Mouse (Mus musculus) granulocyte monocyte progenitor cell, adult 5-6 weeks (primary cell): ENCODE results near the gene Gm44965. TPM values are rescaled to one million over a fixed set of nuclear protein-coding genes. Genes with fewer than 3 reads are reported as not detected.
A peak's percentile ranks its signal among the peaks of the same experiment; 100 is the strongest.

ENCODE experiments used
- ATAC-seq: replicated peaks from 2 replicates; pipeline ENCODE4 v1.8.0; 2016; ENCODE audit warnings: mild to moderate bottlenecking, moderate TSS enrichment, inconsistent platforms; ENCODE audit not compliant: poor library complexity, severe bottlenecking
- total RNA-seq, 2 experiments: library from RNA; stranded (forward) in 1 of 2; stranded (reverse) in 1 of 2; fragments of 200-712, 200-1000 nt in 1 of 2; fragments of >200 nt in 1 of 2; fragmentation: Nextera tagmentation in 1 of 2; gene quantifications; 2 replicates each; pipeline ENCODE4 v1.2.3; 2014 to 2017

The Gm44965 gene
- total RNA-seq, 2 experiments from 2014 or later: not detected

DNA sequence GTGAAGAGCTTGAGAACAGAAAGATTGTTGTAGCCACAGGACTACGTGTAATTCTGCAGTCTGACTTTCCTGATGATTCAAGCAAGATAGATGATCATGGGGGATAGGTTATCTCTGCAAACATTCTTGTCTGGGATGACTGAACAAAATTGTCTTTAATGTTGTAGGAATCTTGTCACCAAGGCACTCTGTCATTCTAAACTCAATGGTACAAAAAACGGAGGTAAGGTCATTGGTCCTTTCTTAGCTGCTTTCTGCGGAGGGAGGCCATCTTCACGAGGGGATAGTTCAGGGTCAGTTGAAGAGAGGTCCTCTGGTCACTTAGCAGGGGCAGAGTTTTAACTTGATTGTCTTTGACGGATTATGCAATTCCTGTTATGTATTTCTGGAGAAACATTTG, 15.0 kb upstream of the Gm44965 start:
- ATAC-seq: no peak

DNA sequence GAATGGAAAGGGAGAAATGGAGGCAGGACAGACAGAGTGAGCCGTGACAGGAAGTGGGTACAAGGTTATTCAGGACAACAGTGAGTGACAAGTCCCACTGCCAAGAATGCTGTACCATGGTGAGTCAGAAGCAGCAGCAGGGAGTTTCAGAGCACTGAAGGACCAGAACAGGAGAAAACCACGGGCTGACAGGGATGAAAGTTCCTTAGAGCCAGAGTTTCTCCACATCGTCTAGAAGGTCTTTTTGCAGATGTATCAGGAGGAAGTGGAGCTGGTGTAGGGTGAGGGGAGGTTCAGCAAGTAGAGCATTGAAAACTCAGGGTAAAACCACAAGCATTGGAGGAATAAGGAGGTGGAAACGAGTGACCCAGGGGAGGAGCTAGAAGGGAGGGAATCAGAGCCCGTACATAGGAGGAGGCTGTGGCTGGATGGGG, 14.5 kb upstream of the Gm44965 start:
- ATAC-seq: peak; percentile 85

DNA sequence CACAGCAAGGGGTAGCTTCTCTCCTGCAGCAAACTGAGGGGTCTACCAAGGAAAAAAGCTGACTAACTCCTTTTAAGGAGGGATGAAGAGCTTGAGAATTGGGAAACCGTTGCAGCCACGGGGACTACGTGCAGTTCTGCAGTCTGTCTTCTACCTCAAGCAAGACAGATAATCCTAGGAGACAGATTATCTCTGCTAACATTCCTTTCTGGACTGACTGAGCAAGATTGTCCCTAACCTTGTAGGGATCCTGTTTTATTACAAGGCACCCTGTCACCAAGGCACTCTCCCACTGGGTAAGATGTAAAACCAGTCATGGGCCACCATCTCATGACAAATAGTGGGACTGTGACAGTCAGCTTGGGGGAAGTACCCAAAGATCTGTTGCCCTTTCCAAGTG, 12.5 kb upstream of the Gm44965 start:
- no peak for ATAC-seq

DNA sequence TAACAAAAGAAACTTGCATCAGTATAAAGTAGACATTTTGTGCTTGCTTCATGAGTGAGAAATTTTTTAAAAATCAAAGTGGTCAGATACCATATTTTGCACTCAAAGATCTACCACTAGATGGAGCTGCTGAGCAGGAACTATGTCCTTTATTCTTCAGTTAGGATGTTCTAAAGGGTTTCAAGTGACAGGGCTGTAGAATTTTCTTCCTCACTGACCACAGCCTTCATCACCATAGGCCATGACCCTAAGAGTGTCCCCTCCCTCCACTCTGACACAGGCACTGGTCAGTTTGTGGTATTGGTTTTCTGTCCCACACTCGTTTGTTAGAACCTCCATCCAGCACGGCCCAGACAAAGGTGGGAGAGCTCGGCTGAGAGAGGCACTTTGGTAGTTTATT, 11.7 kb upstream of the Gm44965 start:
- ATAC-seq: peak; percentile 48; the same call in 1 of the 2 replicates

DNA sequence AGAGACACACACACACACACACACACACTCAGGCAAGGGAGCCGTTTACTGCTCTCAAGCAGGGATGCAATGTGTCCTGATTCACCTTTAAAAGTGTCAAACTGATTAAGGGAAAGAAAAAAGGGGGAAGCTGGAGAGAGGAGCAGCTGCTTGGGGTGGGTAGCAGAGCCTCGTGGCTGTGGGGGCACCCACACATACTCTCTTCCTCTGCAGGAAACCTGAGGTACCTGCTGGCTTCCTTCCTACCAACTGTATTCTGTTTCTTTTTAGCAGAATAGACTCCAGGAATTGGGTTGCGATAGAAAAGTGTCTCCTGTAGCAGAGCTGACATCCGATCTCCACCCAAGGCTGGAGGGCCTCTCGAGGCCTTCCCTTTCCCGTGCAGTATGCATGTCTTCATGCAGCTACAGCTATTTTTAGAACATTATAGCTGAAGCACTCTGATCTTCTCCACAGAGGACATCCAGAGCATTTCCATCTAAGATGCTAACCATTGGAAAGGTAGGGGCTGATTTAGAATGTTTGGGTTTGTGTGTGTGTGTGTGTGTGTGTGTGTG, 4.5 kb upstream of the Gm44965 start, which contains the start of gene Gm45021:
Gm45021 (plus strand) TSS at position 417 of the 557 bp plus-strand sequence.
- 0 out of 2 replicates have a peak, but pooled peaks have one; percentile 5 for ATAC-seq

DNA sequence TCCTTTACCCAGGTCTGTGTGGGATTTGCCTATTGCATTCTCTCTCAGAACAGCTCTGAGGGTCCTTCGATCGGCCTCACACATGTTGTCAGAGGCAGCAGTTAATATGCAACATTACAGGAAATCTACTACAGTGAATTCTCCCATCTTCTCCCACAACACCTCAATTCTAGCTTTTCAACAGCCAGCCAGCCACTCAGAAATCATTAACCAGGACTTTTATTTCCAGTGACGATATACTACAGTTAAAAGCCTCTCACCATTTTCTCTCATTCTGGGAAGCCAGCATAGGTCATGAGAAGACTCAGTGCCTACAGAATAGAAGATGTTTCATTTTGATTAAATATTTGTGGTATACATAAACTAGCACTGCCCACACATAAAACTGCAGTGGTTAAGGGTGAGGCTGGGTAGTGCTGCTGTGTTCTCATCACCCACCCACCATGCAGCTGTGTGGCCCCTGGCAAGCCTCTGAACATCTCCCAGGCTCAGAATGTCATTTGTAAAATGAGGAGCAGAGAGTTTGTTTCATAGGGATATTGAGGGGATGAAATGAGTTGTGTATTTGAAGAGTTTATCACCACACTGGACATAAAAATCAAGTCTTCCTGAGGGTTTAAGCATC, 2.4 kb upstream of the Gm44965 start:
- no peak for ATAC-seq

DNA sequence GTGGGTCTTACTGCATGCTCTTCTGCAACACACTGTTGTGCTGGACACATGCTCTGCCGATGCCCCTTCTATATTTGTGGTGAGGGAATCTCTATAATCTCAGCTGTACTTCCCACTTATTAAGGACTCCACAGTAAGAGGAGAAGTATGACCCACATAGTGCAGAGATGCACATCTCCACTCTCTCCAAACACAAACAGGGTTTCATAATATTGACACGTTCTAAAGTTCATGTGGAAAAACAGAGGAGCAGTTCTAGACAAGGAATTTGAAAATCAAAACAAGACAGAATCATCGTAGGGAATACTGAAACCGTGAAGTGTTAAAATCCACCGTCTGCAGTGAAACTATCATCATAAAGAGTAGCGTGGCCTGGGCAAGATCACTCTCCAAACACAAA, 1.9 kb upstream of the Gm44965 start:
- no peak for ATAC-seq

DNA sequence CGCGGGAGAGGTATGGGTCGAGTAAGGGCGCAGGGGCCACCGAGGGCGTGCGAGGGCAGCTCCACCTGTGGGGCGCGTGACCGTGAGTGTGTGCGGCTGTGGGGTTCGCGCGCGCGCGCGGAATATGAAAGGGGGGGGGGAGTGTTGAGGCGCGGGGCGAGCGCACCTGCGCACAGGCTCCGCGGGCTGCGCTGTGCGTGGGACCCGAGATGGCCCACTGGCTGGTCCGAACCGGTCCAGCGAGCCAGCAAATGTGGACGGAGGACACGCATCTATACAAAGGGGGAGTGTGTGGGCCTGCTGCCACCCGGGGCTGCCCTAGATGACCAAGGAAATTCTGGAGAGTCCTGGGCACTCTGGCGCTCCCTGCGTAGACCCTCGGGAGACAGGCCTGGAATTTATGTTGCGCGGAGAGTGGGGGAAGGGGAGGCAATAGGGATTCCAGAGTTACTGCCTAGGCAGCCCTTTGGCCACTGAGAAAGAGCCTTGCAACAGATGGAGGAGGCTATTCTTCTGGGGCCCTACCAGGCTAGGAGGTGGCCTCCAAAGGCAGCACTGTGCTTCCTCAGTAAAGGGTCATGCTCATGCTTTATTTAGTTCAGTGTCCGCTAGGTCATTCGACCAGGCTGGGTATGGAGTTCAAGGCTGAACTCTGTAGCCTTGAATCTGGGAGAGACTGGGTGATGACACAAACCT, 450 bp downstream of the Gm44965 start:
- ATAC-seq: peak; percentile 6; the same call in 1 of the 2 replicates

DNA sequence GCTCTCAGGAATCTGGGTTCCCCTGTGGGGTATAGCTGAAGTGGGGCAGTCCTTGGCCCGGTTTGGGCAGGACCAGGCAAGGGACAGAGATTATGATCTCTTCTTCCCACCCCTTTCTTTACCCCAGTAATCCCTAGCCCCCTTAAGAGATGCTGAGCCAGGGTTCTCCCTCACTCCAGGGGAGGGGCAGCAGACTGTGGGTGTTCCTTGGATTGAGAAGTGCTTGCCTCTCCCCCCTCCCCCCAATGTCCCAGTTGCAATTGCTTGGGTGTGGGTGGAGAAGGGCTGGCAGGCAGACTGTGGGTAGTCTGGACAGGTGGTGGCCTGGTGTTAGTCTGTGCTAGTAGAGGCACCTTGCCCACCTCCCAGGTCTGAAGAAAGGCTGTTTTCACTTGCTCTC, 1.5 kb downstream of the Gm44965 start:
- no peak for ATAC-seq

DNA sequence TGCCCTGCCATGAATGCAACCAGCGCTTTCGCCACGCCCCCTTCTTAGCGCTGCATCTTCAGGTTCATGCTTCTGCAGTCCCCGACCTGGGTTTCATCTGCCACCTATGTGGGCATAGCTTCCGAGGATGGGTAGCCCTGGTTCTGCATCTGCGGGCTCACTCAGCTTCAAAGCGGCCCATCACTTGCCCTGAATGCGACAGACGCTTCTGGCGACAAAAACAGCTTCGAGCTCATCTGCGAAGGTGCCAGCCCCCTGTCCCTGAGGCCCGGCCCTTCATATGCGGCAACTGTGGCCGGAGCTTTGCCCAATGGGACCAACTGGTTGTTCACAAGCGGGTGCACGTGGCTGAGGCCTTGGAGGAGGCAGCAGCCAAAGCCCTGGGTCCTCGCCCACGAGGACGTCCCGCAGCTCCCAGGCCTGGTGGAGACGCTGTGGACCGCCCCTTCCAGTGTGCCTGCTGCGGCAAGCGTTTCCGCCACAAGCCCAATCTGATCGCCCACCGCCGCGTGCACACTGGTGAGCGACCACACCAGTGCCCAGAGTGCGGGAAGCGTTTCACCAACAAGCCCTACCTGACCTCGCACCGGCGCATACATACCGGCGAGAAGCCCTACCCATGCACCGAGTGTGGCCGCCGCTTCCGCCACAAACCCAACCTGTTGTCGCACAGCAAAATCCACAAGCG, 2.9 kb downstream of the Gm44965 start:
- no peak for ATAC-seq

DNA sequence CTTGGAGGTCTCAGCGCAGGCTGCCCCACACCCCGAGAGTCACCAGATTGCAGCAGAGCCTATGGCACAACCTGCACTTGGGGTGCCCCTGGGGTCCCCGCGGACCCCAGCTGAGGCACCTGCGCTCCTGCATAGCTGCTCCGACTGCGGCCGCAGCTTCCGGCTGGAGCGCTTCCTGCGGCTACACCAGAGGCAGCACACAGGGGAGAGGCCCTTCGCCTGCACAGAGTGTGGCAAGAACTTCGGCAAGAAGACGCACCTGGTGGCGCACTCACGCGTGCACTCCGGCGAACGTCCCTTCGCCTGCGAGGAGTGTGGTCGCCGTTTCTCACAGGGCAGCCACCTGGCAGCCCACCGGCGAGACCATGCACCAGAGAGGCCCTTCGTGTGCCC, 3.5 kb downstream of the Gm44965 start:
- no peak for ATAC-seq

DNA sequence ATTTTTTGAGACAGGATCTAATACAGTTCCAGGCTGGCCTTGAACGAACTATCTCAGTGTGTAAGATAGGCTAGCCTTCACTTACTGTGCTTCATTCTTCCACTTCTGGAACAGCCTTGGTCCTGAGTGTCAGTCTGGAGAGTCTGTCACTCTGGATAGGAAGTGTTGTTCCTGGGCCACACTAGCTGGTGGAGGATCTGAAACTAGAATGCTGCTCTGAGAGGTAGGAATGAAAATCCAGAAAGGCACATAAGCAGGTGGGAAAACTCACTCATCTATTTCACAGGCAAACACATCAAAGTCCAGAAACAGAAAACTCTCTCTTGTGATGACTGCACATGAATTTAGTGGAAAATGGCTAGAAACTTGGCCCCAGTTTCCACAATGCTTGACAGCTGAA, 6.9 kb downstream of the Gm44965 start:
- no peak for ATAC-seq

DNA sequence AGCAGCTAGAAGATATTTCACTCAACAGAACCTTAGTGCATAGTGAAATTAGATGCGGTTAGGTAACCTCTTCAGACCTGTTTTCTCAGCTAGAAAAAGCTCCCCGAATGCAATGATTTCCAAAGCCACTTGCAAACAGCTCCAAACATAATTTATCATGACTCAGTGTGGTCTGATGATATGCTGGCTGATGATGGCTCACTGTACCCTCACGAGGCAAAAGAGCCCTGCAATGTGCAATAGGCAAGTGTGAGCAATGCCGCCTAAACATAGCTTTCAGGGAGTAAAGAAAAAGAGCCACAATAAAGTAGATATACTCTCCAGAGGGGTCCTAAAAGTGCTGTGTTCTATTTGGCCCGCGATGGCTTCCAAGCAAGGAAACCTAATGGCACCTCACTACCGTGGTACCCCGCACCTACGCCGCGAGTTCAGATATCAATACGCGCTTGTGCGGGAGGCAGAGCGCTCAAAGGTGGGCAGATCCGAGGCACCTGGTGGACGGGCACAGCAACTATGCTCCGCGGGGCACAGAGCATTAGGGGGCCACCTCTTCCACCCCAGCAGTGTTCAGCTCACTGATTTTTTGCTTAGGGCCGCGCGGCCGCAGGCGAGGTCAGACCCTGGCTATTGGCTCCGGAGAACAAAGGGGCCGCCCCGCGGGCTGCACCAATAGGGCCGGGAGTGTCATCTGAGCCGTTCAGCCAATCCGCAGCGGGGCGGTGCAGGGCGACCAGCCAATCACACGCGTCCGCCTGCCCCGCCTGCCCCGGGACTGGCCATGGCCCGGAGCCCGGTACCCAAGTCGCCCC, 7.7 kb downstream of the Gm44965 start, which contains the start of gene Zfp775:
Zfp775 (plus strand) TSS at position 793 of the 809 bp plus-strand sequence.
- ATAC-seq: peak; percentile 97

DNA sequence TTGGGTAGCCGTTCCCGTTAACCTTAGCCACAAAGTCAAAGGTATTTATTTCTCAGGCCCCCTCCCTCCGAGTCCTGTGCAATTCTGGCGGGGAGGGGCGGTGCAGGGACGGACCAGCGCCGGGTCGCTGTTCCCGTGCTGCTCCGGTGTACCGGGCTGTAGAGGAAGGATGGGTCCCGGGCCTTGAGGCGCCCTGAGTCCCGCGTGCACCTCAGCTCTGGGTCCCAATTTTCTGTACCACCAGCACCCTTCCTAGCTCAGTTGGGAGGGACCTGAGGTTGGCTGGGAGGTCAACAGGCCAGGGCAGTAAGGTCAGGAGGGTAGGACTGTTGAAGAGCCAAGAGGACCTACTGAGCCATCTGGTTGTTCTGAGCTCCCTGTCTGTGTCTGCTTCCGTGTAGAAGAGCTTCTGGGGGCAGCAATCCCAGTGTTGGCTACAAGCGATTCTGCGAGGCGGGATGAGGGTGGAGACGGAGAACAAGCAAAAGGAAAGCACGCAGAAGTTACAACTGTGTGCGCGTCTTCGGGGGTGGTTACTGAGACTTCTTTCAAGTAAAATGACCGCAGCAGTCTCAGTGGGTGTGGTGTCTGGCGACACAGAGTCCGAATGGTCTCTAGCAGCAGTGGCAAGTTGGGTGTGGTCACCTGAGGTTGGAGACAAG, 8.5 kb downstream of the Gm44965 start:
- peak; percentile 26; the same call in 1 of the 2 replicates for ATAC-seq

DNA sequence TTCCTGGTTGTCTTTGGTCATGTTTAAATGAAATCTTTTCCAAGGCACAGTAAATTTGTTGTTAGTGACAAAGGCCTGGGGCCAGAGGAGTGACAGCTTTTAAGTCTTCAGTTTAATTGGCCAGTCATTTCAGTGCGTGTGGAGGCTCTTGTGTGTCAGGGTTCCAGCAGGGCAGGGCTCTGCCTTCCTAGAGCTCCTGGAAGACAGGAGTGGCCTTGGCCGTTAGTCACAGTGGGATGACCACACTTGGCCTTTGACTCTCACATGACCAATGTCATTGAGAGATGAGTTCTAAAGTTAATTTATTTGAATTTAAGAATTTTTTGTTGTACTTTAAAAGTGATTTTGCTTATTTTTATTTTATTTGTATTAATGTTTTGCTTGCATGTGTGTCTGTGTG, 14.4 kb downstream of the Gm44965 start:
- ATAC-seq: no peak

DNA sequence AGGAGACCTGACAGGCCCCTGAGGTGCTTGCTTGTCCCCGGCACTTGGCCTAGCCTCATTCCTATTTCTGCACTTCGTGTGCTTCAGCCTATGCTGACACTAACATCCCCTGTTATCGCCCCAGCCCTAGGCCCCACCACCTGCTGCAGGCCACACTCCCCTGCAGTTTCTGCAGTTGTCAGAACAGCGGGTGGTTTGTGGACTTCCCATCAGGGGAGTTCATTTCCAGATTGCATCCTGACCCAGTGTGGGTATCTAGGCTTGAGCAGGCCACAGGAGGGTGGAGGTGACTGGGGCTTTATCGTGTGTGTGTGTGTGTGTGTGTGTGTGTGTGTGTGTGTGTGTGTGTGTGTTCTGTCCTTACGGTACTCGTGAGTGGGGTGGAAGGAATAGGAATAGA, 15.8 kb downstream of the Gm44965 start:
- ATAC-seq: no peak

DNA sequence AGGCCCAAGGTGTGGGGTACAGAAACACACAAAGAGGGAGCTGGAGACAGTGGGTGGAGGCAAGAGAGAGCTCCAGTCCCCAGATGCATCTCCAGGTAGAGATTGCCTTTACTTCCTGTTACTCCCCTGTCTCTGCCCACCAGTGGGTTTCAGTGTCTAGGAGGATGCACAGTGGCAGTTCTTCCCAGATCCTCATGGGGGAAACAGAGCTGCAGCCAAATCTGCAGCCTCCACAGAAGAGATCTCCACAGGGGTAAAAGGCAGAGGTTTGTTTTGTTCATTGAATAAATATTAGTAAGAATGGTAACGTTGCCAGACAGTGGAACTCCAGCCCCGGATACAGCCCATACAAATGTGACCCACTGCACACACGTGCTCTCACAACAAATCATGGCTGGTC, 16.9 kb downstream of the Gm44965 start:
- ATAC-seq: no peak

DNA sequence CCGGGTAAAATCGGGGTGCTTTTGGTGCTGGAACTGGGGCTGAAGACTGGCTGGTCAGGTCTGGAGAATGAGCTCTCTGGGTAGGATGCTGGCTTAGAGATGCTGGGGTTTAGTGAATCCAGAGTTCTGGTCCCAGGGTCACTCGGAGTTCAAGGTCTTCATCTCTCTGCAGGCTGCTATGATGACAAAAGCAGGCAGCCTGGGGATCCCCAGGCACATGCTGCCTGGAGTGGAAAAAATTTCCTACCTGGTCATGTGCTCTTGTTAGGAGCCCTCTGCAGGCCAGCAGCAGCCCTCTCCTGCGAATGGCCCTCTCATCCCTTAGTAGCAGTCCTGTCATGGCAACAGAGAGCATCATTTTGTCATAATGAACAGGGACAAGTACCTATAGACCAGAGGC, 19.7 kb downstream of the Gm44965 start:
- no peak for ATAC-seq

DNA sequence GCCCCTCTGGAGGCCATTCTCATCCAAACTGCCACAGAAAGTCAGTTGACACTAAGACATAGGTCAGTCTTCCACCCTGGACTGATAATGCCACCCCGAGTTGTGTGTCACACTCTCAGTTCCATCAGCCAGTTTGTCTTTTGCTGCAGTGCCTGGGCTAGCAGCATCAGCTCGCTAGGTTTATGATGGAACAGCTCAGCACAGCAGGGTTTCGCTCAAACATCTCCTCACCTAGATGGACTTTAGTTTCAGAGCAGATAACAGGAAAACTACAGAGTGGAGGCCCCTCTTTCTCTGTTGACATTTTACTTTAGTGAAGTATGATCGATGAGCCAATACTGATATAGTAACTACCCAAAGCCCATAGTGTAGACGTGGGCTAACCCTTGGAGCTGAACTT, 21.0 kb downstream of the Gm44965 start:
- ATAC-seq: no peak

DNA sequence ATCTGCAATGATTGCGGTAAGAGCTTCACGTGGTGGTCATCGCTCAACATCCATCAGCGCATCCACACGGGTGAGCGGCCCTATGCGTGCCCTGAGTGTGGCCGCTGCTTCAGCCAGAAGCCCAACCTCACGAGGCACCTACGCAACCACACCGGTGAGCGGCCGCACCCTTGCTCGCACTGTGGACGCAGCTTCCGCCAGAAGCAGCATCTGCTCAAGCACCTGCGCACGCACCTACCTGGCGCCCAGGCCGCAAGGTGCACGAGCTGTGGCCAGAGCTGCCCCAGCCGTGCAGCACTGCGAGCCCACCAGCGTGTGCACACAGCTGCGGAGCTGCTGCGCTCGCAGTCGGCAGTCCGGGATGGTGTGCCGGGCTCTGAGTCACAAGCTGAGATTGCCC, 26.3 kb downstream of the Gm44965 start:
- ATAC-seq: no peak
